Mouse (Mus musculus) megakaryocyte, embryonic 14.5 days (primary cell): Measurements from ENCODE around the gene Gm5269.

Experiments
- FLI1 ChIP-seq: IDR thresholded peaks from 2 replicates; pipeline ENCODE4 v1.6.1; 2012; ENCODE audit warnings: low read length, inconsistent platforms, mixed read lengths
- GATA1 ChIP-seq: IDR thresholded peaks from 3 replicates; pipeline ENCODE4 v1.6.1; 2012; ENCODE audit warnings: mixed read lengths, low read length, inconsistent platforms, borderline replicate concordance

DNA sequence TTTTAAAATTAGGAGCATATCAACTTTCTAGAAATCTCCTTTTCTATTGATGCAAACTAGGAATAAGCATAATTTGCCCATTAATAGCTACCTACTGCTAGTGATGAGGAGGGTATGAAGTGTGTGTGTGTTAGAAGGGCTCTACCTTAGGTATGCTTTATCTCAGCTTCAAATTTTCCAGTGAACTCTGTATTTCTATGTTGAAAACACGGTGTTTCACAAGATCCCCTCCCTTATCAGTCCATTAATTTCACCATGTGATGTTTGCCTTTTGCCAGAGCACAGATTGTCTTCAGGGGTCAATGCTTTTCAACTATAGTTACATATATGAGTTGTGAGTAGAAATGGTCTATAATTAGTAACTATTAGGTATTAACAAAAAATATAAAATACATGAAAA is 8.0 kb upstream of the Gm5269 start:
- no peak for TF ChIP-seq GATA1
- no peak for TF ChIP-seq FLI1
